Mouse (Mus musculus) kidney, embryonic 16.5 days (tissue): Measurements from ENCODE around the gene Slc8a2. TPM values are rescaled to one million over a fixed set of nuclear protein-coding genes. Genes with fewer than 3 reads are reported as not detected.
A peak's percentile ranks its signal among the peaks of the same experiment; 100 is the strongest.

Source experiments
- ATAC-seq: fragments of 200-750 bp; cut with Nextera tagmentation; 2 replicates; pipeline ENCODE4 v1.8.0; 2017; ENCODE audit warnings: moderate TSS enrichment; ENCODE audit not compliant: low FRiP score, low TSS enrichment
- H3K27ac ChIP-seq: fragments of 300-500 bp; sonication (generic); 2 replicates; pipeline ENCODE4 v1.5.1; 2014; ENCODE audit warnings: low read length
- H3K27me3 ChIP-seq: fragments of 300-500 bp; sonication (generic); 2 replicates; pipeline ENCODE4 v1.6.1; 2014; ENCODE audit warnings: low read length, control low read depth, mixed read lengths; ENCODE audit not compliant: insufficient read depth
- H3K36me3 ChIP-seq: fragments of 300-500 bp; sonication (generic); 2 replicates; pipeline ENCODE4 v1.6.1; 2014; ENCODE audit warnings: low read length, control low read depth, mixed read lengths; ENCODE audit not compliant: insufficient read depth
- H3K4me1 ChIP-seq: fragments of 300-500 bp; sonication (generic); 2 replicates; pipeline ENCODE4 v1.6.1; 2014; ENCODE audit warnings: low read length, control low read depth, mixed read lengths; ENCODE audit not compliant: insufficient read depth
- H3K4me2 ChIP-seq: fragments of 300-500 bp; sonication (generic); replicated peaks from 2 replicates; pipeline ENCODE4 v1.6.1; 2014; ENCODE audit warnings: low read depth, low read length
- H3K4me3 ChIP-seq: fragments of 300-500 bp; sonication (generic); 2 replicates; pipeline ENCODE4 v1.5.1; 2014; ENCODE audit warnings: mild to moderate bottlenecking, low read length
- H3K9ac ChIP-seq: fragments of 300-500 bp; sonication (generic); replicated peaks from 2 replicates; pipeline ENCODE4 v1.6.1; 2014; ENCODE audit warnings: low read length
- H3K9me3 ChIP-seq: fragments of 300-500 bp; sonication (generic); 2 replicates; pipeline ENCODE4 v1.6.1; 2016; ENCODE audit warnings: low read length, control low read depth
- WGBS: fragments of 180-500 bp; shearing (Covaris S2); extraction: QIAGEN DNeasy Blood & Tissue Kit; methylation state at CpG from one replicate; pipeline ENCODE4 v1.1.7; 2014; 5-methylcytosine and 5-hydroxymethylcytosine counted together
- polyA plus RNA-seq: library from polyadenylated mRNA; unstranded; fragments of >200 nt; fragmentation: Nextera tagmentation; extraction: Ambion mirVana; gene quantifications from 2 replicates; pipeline ENCODE4 v1.2.1, GENCODE M21; 2015

Gene Slc8a2
- polyA plus RNA-seq, 1 experiment from 2014 or later = 0.12 TPM

DNA sequence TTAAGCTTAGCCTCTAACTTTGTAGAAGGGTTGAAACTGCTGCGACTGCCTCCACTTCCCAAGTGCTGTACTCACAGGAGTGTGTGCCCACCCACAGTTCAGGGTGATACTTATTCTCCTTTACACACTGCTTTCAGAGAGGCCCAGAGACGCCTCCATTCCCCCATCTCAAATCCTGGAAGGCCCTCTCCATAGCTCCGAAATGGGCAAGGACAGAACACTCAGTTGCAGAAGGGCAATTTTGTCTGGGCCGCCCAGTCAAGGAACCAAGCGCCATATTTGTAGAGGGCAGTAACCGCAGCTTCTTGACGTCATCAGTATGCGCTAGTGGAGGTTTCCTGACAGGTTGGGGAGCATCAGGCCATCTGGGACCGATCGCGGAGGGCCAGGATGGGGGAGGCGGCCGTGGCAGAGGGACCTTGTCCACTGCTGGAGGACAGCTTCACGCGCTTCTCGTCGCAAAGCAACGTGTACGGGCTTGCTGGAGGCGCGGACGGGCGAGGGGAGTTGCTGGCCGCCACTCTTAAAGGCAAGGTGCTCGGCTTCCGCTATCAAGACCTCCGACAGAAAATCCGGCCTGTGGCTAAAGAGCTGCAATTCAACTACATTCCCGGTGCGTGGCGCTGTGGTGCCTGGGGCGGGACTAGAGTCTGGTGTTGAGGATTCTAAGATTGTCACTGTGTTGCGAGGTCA is 9.9 kb upstream of the Slc8a2 start, which contains the start of gene Kptn:
Kptn (plus strand) TSS at position 327 of the 693 bp plus-strand sequence.
- peak within 1 kb of the TSS; percentile 94 for H3K4me3 ChIP-seq
- peak within 1 kb of the TSS; percentile 88 for H3K9ac ChIP-seq
- peak within 1 kb of the TSS; percentile 93 for H3K27ac ChIP-seq
- no peaks in the 10 kb centered on the region for H3K27me3 ChIP-seq
- WGBS = under 1% methylated on average over 33 of the region's 33 CpGs
- H3K4me2 ChIP-seq = peak within 1 kb of the TSS; percentile 77
- ATAC-seq = peak; percentile 85
- peaks cover 11% of the 10 kb centered on the region for H3K4me1 ChIP-seq
- H3K36me3 ChIP-seq = peaks cover 39% of the 10 kb centered on the region
- no peaks in the 10 kb centered on the region for H3K9me3 ChIP-seq

DNA sequence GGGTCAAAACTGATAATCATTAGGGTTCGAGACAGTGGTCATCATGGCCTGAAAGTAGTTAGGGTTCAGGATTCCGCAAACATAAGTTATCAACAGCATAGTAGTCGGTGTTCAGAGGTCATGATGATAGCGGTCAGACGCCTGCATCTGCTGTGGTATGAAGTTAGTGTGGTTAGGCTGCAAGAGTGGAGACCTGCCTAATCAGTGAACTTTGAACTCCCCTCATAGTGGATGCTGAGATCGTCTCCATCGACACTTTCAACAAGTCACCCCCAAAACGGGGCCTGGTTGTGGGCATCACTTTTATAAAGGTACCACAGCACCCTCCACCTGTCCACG is 9.4 kb upstream of the Slc8a2 start:
- Histone ChIP-seq H3K27ac (no peak overlapping the region), H3K4me3 (peak overlapping the region; percentile 94), H3K9ac (peak overlapping the region; percentile 88), H3K9me3 (no peaks in the 10 kb centered on the region), H3K4me1 (peaks cover 11% of the 10 kb centered on the region), H3K36me3 (peaks cover 37% of the 10 kb centered on the region), H3K4me2 (peak overlapping the region; percentile 77), H3K27me3 (no peaks in the 10 kb centered on the region)
- 43% methylated on average over 9 of the region's 9 CpGs for WGBS
- ATAC-seq = peak; percentile 57

DNA sequence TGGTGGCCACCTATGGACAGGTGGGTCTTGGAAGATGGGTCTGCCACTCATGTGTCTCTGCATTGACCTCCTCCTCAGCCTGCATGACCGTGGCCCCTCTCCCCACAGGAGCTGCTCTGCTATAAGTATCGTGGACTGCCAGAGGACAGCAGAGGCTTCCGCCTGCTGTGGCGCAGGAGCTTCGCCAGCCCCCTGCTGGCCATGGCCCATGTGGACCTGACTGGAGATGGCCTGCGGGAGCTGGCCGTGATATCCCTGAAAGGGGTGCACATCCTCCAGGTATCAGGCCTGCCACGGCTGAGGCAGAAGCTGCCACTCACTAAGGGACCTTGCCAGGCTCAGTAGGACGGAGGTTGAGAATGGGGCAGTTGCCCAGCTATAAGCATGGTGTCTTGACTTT is 3.8 kb upstream of the Slc8a2 start:
- no peak overlapping the region for H3K4me3 ChIP-seq
- peaks cover 9% of the 10 kb centered on the region for H3K36me3 ChIP-seq
- H3K9ac ChIP-seq = no peak overlapping the region
- H3K27me3 ChIP-seq = peaks cover under 1% of the 10 kb centered on the region; the same call in 1 of the 2 replicates
- no peak for ATAC-seq
- H3K9me3 ChIP-seq = no peaks in the 10 kb centered on the region
- no peak overlapping the region for H3K27ac ChIP-seq
- H3K4me2 ChIP-seq = no peak overlapping the region
- 80% methylated on average over 9 of the region's 9 CpGs for whole genome bisulfite sequencing
- peaks cover 12% of the 10 kb centered on the region for H3K4me1 ChIP-seq

DNA sequence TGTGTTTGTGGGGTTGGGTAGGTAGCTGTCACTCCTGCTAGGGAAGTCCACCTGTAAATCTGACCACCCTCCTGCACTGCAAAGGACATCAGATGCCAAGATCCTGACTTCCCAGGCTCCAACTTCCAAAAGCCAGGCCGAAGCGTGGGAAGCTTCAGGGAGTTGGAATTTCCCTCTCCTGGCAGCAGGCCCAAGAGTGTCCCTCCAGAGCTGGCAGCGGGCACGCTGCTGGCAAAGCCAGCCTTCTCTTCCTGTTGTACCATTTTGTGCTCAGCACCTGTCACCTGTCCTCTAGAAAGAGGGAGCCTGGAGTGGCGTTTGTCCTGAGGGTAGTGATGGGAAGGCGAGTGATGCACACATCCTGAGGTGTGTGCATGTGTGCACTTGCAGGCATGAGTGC is 1.3 kb upstream of the Slc8a2 start:
- WGBS = 84% methylated on average over 6 of the region's 6 CpGs
- Histone ChIP-seq H3K4me3 (no peak overlapping the region), H3K4me2 (no peak overlapping the region)

DNA sequence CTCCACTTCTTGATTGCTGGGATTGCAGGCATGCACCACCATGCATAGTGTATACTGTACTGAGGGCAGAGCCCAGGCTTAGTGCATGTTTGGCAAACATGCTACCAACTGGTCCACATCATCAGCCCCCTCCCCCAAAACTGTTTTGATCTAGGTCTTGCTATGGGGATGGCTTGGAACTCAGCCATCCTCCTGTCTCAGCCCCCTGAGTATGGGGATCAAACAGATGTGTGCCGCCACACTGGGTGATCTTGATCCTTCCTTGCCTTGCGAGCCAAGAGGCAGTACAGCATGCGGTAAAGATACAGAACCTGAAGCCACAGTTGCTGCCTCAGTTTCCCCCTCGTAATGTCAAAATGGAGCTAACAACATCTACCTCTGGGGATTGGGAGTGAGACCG is 727 bp upstream of the Slc8a2 start:
- Histone ChIP-seq H3K4me2 (peak overlapping the region; percentile 95), H3K9me3 (no peaks in the 10 kb centered on the region), H3K27me3 (peaks cover 3% of the 10 kb centered on the region; the same call in 1 of the 2 replicates), H3K4me3 (no peak overlapping the region), H3K9ac (no peak overlapping the region), H3K4me1 (peaks cover 26% of the 10 kb centered on the region), H3K36me3 (peaks cover 5% of the 10 kb centered on the region; the same call in 1 of the 2 replicates), H3K27ac (no peak overlapping the region)
- WGBS = 64% methylated on average over 5 of the region's 5 CpGs
- ATAC-seq = no peak

More for the DNA sequence above, 1.3 kb upstream of the Slc8a2 start:
- H3K9me3 ChIP-seq = no peaks in the 10 kb centered on the region
- H3K4me1 ChIP-seq = peaks cover 26% of the 10 kb centered on the region
- peaks cover 9% of the 10 kb centered on the region; the same call in 1 of the 2 replicates for H3K36me3 ChIP-seq
- peaks cover 3% of the 10 kb centered on the region; the same call in 1 of the 2 replicates for H3K27me3 ChIP-seq
- no peak overlapping the region for H3K27ac ChIP-seq
- H3K9ac ChIP-seq = no peak overlapping the region
- ATAC-seq = no peak

DNA sequence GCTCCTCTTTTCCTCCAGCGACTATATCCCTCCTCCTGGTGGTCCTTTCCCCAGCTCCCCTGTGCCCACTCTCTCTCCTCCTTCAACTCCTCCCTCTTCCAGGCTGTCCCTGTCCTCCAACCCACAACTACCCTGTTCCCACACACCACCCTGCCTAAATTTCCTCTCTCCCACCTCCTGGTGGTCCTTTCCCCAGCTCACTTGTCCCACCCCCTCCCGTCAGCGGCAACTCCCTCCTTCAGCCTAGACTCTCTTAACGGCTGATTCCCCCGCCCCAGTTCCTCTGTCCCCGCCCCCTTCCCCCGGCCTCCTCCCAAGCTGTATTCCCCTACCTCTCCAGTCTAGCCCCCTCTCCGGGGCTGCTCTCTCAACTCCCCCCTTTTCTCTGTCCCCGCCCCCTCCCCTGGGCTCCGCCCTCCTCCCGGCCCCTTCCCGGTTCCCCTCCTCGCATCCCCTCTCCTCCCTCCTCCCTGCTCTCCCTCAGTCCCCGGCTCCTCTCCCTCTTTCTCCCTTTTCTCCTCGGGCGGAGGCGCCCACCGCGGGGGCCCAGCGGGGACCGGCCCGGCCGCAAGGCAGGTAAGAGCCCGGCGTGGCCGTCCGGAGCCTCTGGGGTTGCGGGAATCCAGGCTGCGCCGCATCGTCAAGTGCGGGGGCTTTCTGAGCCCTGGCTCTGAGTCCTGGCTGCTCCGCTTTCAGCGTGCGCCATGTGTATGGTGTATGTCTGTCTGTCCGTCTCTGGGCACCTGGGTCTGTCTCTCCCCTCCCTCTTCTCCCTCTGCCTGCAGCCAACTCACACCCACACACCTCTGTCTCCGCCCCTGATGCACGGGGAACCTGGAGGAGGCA is 443 bp downstream of the Slc8a2 start:
- Histone ChIP-seq H3K36me3 (no peaks in the 10 kb centered on the region), H3K4me2 (peak overlapping the region; percentile 95), H3K4me1 (peaks cover 26% of the 10 kb centered on the region), H3K27me3 (peaks cover 3% of the 10 kb centered on the region; the same call in 1 of the 2 replicates), H3K4me3 (peak overlapping the region; percentile 64), H3K9ac (peak overlapping the region; percentile 76), H3K9me3 (no peaks in the 10 kb centered on the region), H3K27ac (peak overlapping the region; percentile 78)
- peak; percentile 87 for ATAC-seq
- WGBS = under 1% methylated on average over 36 of the region's 38 CpGs

DNA sequence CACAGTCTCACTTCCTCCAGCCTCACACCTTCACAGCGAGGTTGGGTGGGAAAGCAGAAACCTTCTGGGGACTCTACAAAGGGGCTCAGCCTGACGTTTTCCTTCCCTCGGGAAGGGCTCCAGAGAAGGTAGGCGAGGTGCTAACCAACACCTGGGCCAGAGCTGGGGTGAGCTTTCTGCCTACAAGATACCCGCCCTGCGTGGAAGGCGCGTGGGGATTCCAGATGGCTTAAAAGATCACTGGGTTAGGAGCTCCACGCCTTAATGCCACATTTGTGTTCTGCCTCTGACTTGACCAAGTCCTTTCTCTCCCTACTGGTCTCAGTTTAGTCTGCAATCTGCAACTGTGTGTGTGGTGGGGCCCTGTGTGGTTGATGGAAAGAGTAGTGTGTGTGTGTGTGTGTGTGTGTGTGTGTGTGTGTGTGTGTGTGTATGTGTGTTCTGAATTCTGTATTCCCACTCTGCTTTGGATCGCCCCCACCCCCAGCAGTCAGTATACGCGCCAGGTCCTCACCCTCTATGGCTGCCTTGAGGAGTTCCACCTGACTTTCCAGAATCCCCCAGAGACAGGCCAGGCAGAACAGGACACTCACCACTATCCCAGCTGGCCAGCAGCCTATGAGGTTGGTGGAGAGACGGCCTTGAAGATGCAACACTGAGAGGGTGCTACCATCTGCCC is 1.5 kb downstream of the Slc8a2 start:
- WGBS = 31% methylated on average over 13 of the region's 13 CpGs
- peak overlapping the region; percentile 95 for H3K4me2 ChIP-seq

DNA sequence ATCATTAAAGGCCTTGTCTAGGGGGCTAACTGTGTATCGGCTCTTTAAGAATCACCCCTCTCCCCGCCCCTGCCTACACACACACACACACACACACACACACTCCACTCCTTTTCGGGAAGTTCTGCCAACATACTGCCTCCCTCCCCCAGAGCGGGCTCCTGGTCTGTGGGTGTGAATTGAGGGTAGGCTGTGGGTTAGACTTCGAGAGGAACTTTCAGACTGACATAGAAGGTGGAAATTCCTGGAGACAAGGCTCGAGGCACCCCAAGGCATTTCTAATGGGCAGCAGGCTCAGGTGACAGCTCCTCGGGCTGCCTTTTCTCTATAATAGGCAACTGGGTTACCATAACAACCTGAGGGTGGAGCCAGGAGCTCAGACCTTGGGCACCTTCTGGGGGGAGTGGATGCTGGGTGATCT is 2.5 kb downstream of the Slc8a2 start:
- Histone ChIP-seq H3K27ac (no peak overlapping the region), H3K4me1 (peaks cover 26% of the 10 kb centered on the region), H3K4me2 (no peak overlapping the region), H3K9me3 (no peaks in the 10 kb centered on the region), H3K4me3 (no peak overlapping the region), H3K36me3 (no peaks in the 10 kb centered on the region), H3K27me3 (peaks cover 3% of the 10 kb centered on the region; the same call in 1 of the 2 replicates), H3K9ac (no peak overlapping the region)
- WGBS = 10% methylated on average over 7 of the region's 7 CpGs
- ATAC-seq = no peak

More for the DNA sequence above, 1.5 kb downstream of the Slc8a2 start:
- no peak for ATAC-seq
- H3K36me3 ChIP-seq = no peaks in the 10 kb centered on the region
- peaks cover 26% of the 10 kb centered on the region for H3K4me1 ChIP-seq
- H3K27ac ChIP-seq = no peak overlapping the region
- peaks cover 3% of the 10 kb centered on the region; the same call in 1 of the 2 replicates for H3K27me3 ChIP-seq
- H3K4me3 ChIP-seq = peak overlapping the region; percentile 64; the same call in 1 of the 2 replicates
- H3K9me3 ChIP-seq = no peaks in the 10 kb centered on the region
- peak overlapping the region; percentile 76; the same call in 1 of the 2 replicates for H3K9ac ChIP-seq

DNA sequence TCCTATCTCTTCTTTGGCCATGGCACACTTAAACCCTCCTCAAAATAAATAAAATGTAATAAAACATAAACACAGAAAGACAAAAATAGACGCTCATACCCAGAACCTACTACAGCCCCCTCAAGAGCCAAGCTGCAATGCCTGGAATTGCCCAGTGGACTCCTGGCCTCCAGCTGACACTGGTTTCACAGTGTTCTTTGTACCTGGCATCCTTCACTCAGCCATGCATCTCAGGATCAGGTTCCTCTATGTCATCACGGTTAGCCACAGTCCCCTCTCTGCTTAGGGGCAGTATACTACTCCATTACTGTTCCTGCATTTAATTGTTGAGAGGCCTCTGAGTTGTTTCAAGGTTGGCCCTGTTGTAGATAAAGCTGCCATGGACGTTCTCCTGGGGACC is 3.3 kb downstream of the Slc8a2 start:
- ATAC-seq = no peak
- peaks cover 26% of the 10 kb centered on the region for H3K4me1 ChIP-seq
- H3K9ac ChIP-seq = no peak overlapping the region
- H3K9me3 ChIP-seq = no peaks in the 10 kb centered on the region
- no peak overlapping the region for H3K4me2 ChIP-seq
- no peaks in the 10 kb centered on the region for H3K36me3 ChIP-seq
- H3K4me3 ChIP-seq = no peak overlapping the region
- H3K27ac ChIP-seq = no peak overlapping the region
- peaks cover 3% of the 10 kb centered on the region; the same call in 1 of the 2 replicates for H3K27me3 ChIP-seq
- WGBS = 67% methylated on average over 3 of the region's 3 CpGs
